Mouse (Mus musculus) CH12.LX (cell line): ENCODE data around the gene Ttll5. TPM values are rescaled to one million over a fixed set of nuclear protein-coding genes. Genes with fewer than 3 reads are reported as not detected.

Source experiments
- DNase-seq: peaks from one replicate; pipeline ENCODE4 v3.0.0-alpha.2; 2013; ENCODE audit errors: extremely low read depth
- H3K27ac ChIP-seq: 2 replicates; pipeline ENCODE4 v1.5.1; 2012; ENCODE audit warnings: low read depth, mild to moderate bottlenecking, control low read depth, moderate library complexity; ENCODE audit not compliant: insufficient read depth
- H3K27me3 ChIP-seq: replicated peaks from 2 replicates; pipeline ENCODE3; 2012; ENCODE audit warnings: inconsistent platforms
- H3K36me3 ChIP-seq, 2 experiments: replicated peaks in 1 of 2; 2 replicates each; pipeline versions ENCODE3 to v1.6.1; 2012; ENCODE audit warnings: inconsistent platforms in 1 of 2, low read length in 1 of 2, mild to moderate bottlenecking in 1 of 2, mixed read lengths in 1 of 2, moderate library complexity in 1 of 2; ENCODE audit not compliant: control insufficient read depth in 1 of 2, insufficient read depth in 1 of 2
- H3K4me1 ChIP-seq, 2 experiments: 2 replicates each; pipeline ENCODE4 v1.6.1; 2012; ENCODE audit warnings: inconsistent platforms in 1 of 2, moderate library complexity in 1 of 2; ENCODE audit not compliant: insufficient read depth in 2 of 2, control insufficient read depth in 1 of 2
- H3K4me2 ChIP-seq: 2 replicates; pipeline ENCODE4 v1.6.1; 2012; ENCODE audit warnings: low read depth, mild to moderate bottlenecking, control low read depth; ENCODE audit not compliant: poor library complexity, insufficient read depth, severe bottlenecking
- H3K4me3 ChIP-seq, 3 experiments: fragments of 150-350 bp in 1 of 3; sonication (generic) in 1 of 3; replicated peaks in 1 of 3; 2 replicates each; pipeline versions ENCODE3 to v1.5.1; 2011 to 2012; ENCODE audit warnings: low read depth in 2 of 3, low read length in 2 of 3, mild to moderate bottlenecking in 2 of 3, moderate library complexity in 2 of 3, control low read depth in 1 of 3, improper control_type of control experiment in 1 of 3, inconsistent platforms in 1 of 3, mixed read lengths in 1 of 3; ENCODE audit not compliant: poor library complexity in 1 of 3
- H3K79me2 ChIP-seq: replicated peaks from 2 replicates; pipeline ENCODE4 v1.6.1; 2012; ENCODE audit warnings: mild to moderate bottlenecking, moderate library complexity; ENCODE audit not compliant: control insufficient read depth, poor library complexity, insufficient read depth, severe bottlenecking; ENCODE audit errors: extremely low read depth
- H3K9ac ChIP-seq: 2 replicates; pipeline ENCODE4 v1.6.1; 2012; ENCODE audit warnings: low read depth, mild to moderate bottlenecking, control low read depth, moderate library complexity; ENCODE audit not compliant: insufficient read depth
- H3K9me3 ChIP-seq: replicated peaks from 2 replicates; pipeline ENCODE3; 2012; ENCODE audit warnings: low read length, inconsistent platforms, mixed read lengths
- E2F4 ChIP-seq: IDR thresholded peaks from 2 replicates; pipeline ENCODE4 v1.6.1; 2011; ENCODE audit warnings: low read depth, low read length, improper control_type of control experiment; ENCODE audit not compliant: insufficient replicate concordance
- ELF1 ChIP-seq: IDR thresholded peaks from 2 replicates; pipeline ENCODE4 v1.6.1; 2014; ENCODE audit warnings: low read depth, mild to moderate bottlenecking, inconsistent platforms, low read length, improper control_type of control experiment
- EP300 ChIP-seq: IDR thresholded peaks from 2 replicates; pipeline ENCODE4 v1.6.1; 2011; ENCODE audit warnings: low read length, improper control_type of control experiment
- ETS1 ChIP-seq: conservative IDR thresholded peaks from 2 replicates; pipeline ENCODE4 v1.6.1; 2012; ENCODE audit warnings: low read depth, mild to moderate bottlenecking, inconsistent platforms, low read length, improper control_type of control experiment, moderate library complexity
- GABPA ChIP-seq: IDR thresholded peaks from 2 replicates; pipeline ENCODE4 v1.6.1; 2012; ENCODE audit warnings: low read depth, low read length, improper control_type of control experiment, inconsistent platforms; ENCODE audit not compliant: insufficient replicate concordance
- JUN ChIP-seq: IDR thresholded peaks from 2 replicates; pipeline ENCODE4 v1.6.1; 2011; ENCODE audit warnings: low read depth, mild to moderate bottlenecking, low read length, improper control_type of control experiment, moderate library complexity; ENCODE audit not compliant: insufficient read depth
- JUND ChIP-seq: conservative IDR thresholded peaks from 2 replicates; pipeline ENCODE4 v1.6.1; 2011; ENCODE audit warnings: low read depth, low read length, improper control_type of control experiment
- MAFK ChIP-seq: IDR thresholded peaks from 2 replicates; pipeline ENCODE4 v1.6.1; 2011; ENCODE audit warnings: low read length, improper control_type of control experiment; ENCODE audit not compliant: insufficient replicate concordance
- MAZ ChIP-seq: IDR thresholded peaks from 2 replicates; pipeline ENCODE4 v1.6.1; 2012; ENCODE audit warnings: low read depth, mild to moderate bottlenecking, inconsistent platforms, low read length, improper control_type of control experiment, moderate library complexity
- MEF2A ChIP-seq: IDR thresholded peaks from 2 replicates; pipeline ENCODE4 v1.6.1; 2014; ENCODE audit warnings: low read depth, mild to moderate bottlenecking, inconsistent platforms, low read length, improper control_type of control experiment, borderline replicate concordance
- PAX5 ChIP-seq: IDR thresholded peaks from 2 replicates; pipeline ENCODE4 v1.6.1; 2012; ENCODE audit warnings: low read length, inconsistent platforms, mixed read lengths
- POLR2A ChIP-seq: IDR thresholded peaks from 2 replicates; pipeline ENCODE4 v1.6.1; 2011; ENCODE audit warnings: low read depth, mild to moderate bottlenecking, improper control_type of control experiment, low read length
- POLR2AphosphoS2 ChIP-seq: IDR thresholded peaks from 2 replicates; pipeline ENCODE4 v1.6.1; 2011; ENCODE audit warnings: low read depth, low read length, improper control_type of control experiment
- RAD21 ChIP-seq: IDR thresholded peaks from 2 replicates; pipeline ENCODE4 v1.6.1; 2011; ENCODE audit warnings: low read depth, mild to moderate bottlenecking, low read length, improper control_type of control experiment, moderate library complexity
- SIN3A ChIP-seq: IDR thresholded peaks from 2 replicates; pipeline ENCODE4 v1.6.1; 2012; ENCODE audit warnings: low read length, improper control_type of control experiment, inconsistent platforms
- SMC3 ChIP-seq: IDR thresholded peaks from 2 replicates; pipeline ENCODE4 v1.6.1; 2011; ENCODE audit warnings: low read depth, low read length, improper control_type of control experiment
- TCF12 ChIP-seq: IDR thresholded peaks from 2 replicates; pipeline ENCODE4 v1.6.1; 2014; ENCODE audit warnings: low read depth, mild to moderate bottlenecking, inconsistent platforms, low read length, improper control_type of control experiment
- USF1 ChIP-seq: IDR thresholded peaks from 2 replicates; pipeline ENCODE4 v1.6.1; 2014; ENCODE audit warnings: low read depth, mild to moderate bottlenecking, inconsistent platforms, low read length, improper control_type of control experiment
- ZC3H11A ChIP-seq: IDR thresholded peaks from 2 replicates; pipeline ENCODE4 v1.6.1; 2012; ENCODE audit warnings: low read depth, mild to moderate bottlenecking, inconsistent platforms, low read length, improper control_type of control experiment
- ZKSCAN1 ChIP-seq: IDR thresholded peaks from 2 replicates; pipeline ENCODE4 v1.6.1; 2012; ENCODE audit warnings: low read depth, inconsistent platforms, low read length, improper control_type of control experiment, borderline replicate concordance
- ZMIZ1 ChIP-seq: IDR thresholded peaks from 2 replicates; pipeline ENCODE4 v1.6.1; 2012; ENCODE audit warnings: low read depth, mild to moderate bottlenecking, inconsistent platforms, low read length, improper control_type of control experiment
- ZNF384 ChIP-seq: IDR thresholded peaks from 2 replicates; pipeline ENCODE4 v1.6.1; 2012; ENCODE audit warnings: low read depth, low read length, improper control_type of control experiment, inconsistent platforms
- dilution Hi-C: fragments of 300-500 bp; cut with MboI; formaldehyde crosslinking; loops from 2 replicates; pipeline ENCODE4 v1.14.3; 2020; ENCODE audit warnings: low sequenced_read_pairs; ENCODE audit not compliant: extremely low pct_unique_long_range_greater_than_20kb, extremely low pct_ligation_motif_present
- in situ Hi-C: fragments of 300-500 bp; cut with MboI; formaldehyde crosslinking; loops from 3 replicates; pipeline ENCODE4 v1.14.3; 2019; ENCODE audit warnings: low sequenced_read_pairs, low pct_ligation_motif_present, low pct_unique_long_range_greater_than_20kb, mixed read lengths
- polyA plus RNA-seq: library from polyadenylated mRNA; unstranded; fragments of >175 nt; gene quantifications from 2 replicates; pipeline ENCODE4 v1.2.1, GENCODE M21; 2012; ENCODE audit warnings: low read depth; ENCODE audit not compliant: insufficient read length
- total RNA-seq, 2 experiments: library from RNA; depleted of rRNA; stranded (reverse); fragments of 300-350 nt in 1 of 2; fragments of >200 nt in 1 of 2; gene quantifications; 2 replicates each; pipeline ENCODE4 v1.2.3; 2012 to 2014

Ttll5 gene
- total and polyA plus RNA-seq, 3 experiments = 5.7 to 14.0 (median 8.7) TPM

- no peak overlapping the region for H3K9ac ChIP-seq
- no peak for DNase-seq
- no peak for TF ChIP-seq ELF1
- TF ChIP-seq RAD21 = no peak
- TF ChIP-seq MEF2A = no peak
- no peak for TF ChIP-seq ZKSCAN1
- TF ChIP-seq ZNF384 = no peak
- no peak for TF ChIP-seq E2F4
- no peak for TF ChIP-seq EP300
- no peak for TF ChIP-seq SMC3
- TF ChIP-seq, all 38 proteins: peak for 0
- H3K4me1 ChIP-seq = peaks cover 9 to 41% of the 10 kb centered on the region in 2 experiments
- no peak overlapping the region for H3K4me2 ChIP-seq
- no peaks in the 10 kb centered on the region for H3K79me2 ChIP-seq
- dilution Hi-C loops (no loop called here), in situ Hi-C loops (no loop called here)
- H3K27me3 ChIP-seq = no peaks in the 10 kb centered on the region
- H3K36me3 ChIP-seq = peaks cover 0 to 5% of the 10 kb centered on the region in 2 experiments
- H3K9me3 ChIP-seq = no peaks in the 10 kb centered on the region
- H3K4me3 ChIP-seq = no peak overlapping the region
- no peak overlapping the region for H3K27ac ChIP-seq
Observed at GRCm38 (mm10) chr12:86051477-86051876, 227.0 kb downstream of the Ttll5 start.

- TF ChIP-seq MAFK (no peak), ETS1 (no peak), POLR2A (no peak), GABPA (no peak), JUN (no peak), SMC3 (no peak), JUND (no peak), ZC3H11A (no peak), ELF1 (no peak), EP300 (no peak), MEF2A (no peak), POLR2AphosphoS2 (no peak), PAX5 (no peak), ZNF384 (no peak), ZMIZ1 (no peak), USF1 (no peak), RAD21 (no peak), TCF12 (no peak), SIN3A (no peak), MAZ (no peak)
- Histone ChIP-seq H3K9me3 (no peaks in the 10 kb centered on the region), H3K79me2 (no peaks in the 10 kb centered on the region), H3K4me3 (no peak overlapping the region), H3K27me3 (no peaks in the 10 kb centered on the region), H3K9ac (no peak overlapping the region), H3K4me2 (no peak overlapping the region), H3K27ac (no peak overlapping the region), H3K36me3 (peaks cover 0 to 5% of the 10 kb centered on the region in 2 experiments), H3K4me1 (peaks cover 9 to 22% of the 10 kb centered on the region in 2 experiments)
- dilution Hi-C loops (no loop called here), in situ Hi-C loops (no loop called here)
- DNase-seq = no peak
Observed at GRCm38 (mm10) chr12:86055306-86055705, 230.8 kb downstream of the Ttll5 start.
